Mouse (Mus musculus) heart, embryonic 12.5 days (tissue): Measurements from ENCODE around the gene Krtcap3. TPM values are rescaled to one million over a fixed set of nuclear protein-coding genes. Genes with fewer than 3 reads are reported as not detected.
A peak's percentile ranks its signal among the peaks of the same experiment; 100 is the strongest.

Experiments used
- ATAC-seq: fragments of 200-750 bp; cut with Nextera tagmentation; 2 replicates; pipeline ENCODE4 v1.8.0; 2017; ENCODE audit warnings: moderate TSS enrichment, moderate library complexity; ENCODE audit not compliant: insufficient number of reproducible peaks, low FRiP score
- H3K27ac ChIP-seq: fragments of 300-500 bp; sonication (generic); 2 replicates; pipeline ENCODE4 v1.5.1; 2016; ENCODE audit warnings: mild to moderate bottlenecking, moderate library complexity; ENCODE audit not compliant: poor library complexity, severe bottlenecking
- H3K27me3 ChIP-seq: fragments of 300-500 bp; sonication (generic); replicated peaks from 2 replicates; pipeline ENCODE4 v1.6.1; 2016; ENCODE audit warnings: mild to moderate bottlenecking, moderate library complexity
- H3K36me3 ChIP-seq: fragments of 300-500 bp; sonication (generic); 2 replicates; pipeline ENCODE4 v1.6.1; 2016; ENCODE audit warnings: mild to moderate bottlenecking, moderate library complexity
- H3K4me1 ChIP-seq: fragments of 300-500 bp; sonication (generic); replicated peaks from 2 replicates; pipeline ENCODE4 v1.6.1; 2016; ENCODE audit warnings: mild to moderate bottlenecking
- H3K4me2 ChIP-seq: fragments of 300-500 bp; sonication (generic); 2 replicates; pipeline ENCODE4 v1.6.1; 2016; ENCODE audit warnings: mild to moderate bottlenecking, moderate library complexity
- H3K4me3 ChIP-seq: fragments of 300-500 bp; sonication (generic); 2 replicates; pipeline ENCODE4 v1.5.1; 2016; ENCODE audit warnings: mild to moderate bottlenecking
- H3K9ac ChIP-seq: fragments of 300-500 bp; sonication (generic); 2 replicates; pipeline ENCODE4 v1.6.1; 2016; ENCODE audit warnings: mild to moderate bottlenecking, moderate library complexity
- H3K9me3 ChIP-seq: fragments of 300-500 bp; sonication (generic); replicated peaks from 2 replicates; pipeline ENCODE4 v1.6.1; 2016; ENCODE audit warnings: mild to moderate bottlenecking, moderate library complexity
- WGBS: fragments of 180-500 bp; shearing (Covaris S2); methylation state at CpG from one replicate; pipeline ENCODE4 v1.1.7; 2016; 5-methylcytosine and 5-hydroxymethylcytosine counted together
- polyA plus RNA-seq: library from polyadenylated mRNA; unstranded; fragments of >200 nt; fragmentation: Nextera tagmentation; extraction: Ambion mirVana; gene quantifications from 2 replicates; pipeline ENCODE4 v1.2.1, GENCODE M21; 2016

Gene Krtcap3
- polyA plus RNA-seq, 1 experiment from 2014 or later: 7.5 TPM

GRCm38 (mm10) chr5:31289626-31290230, 38.2 kb downstream of the Krtcap3 start:
- 55% methylated on average over 3 of the region's 3 CpGs for WGBS
- 0 out of 2 replicates have a peak overlapping the region, but pooled peaks have one; percentile 84 for H3K9ac ChIP-seq
- no peak overlapping the region for H3K27ac ChIP-seq
- H3K27me3 ChIP-seq: no peaks in the 10 kb centered on the region
- H3K9me3 ChIP-seq: no peaks in the 10 kb centered on the region
- ATAC-seq: no peak
- H3K4me3 ChIP-seq: peak overlapping the region; percentile 63; the same call in 1 of the 2 replicates
- peaks cover 20% of the 10 kb centered on the region for H3K4me1 ChIP-seq
- peak overlapping the region; percentile 87 for H3K4me2 ChIP-seq
- peaks cover 30% of the 10 kb centered on the region for H3K36me3 ChIP-seq

GRCm38 (mm10) chr5:31290521-31291360, 39.2 kb downstream of the Krtcap3 start, which contains the start of gene Ift172:
Gene Ift172 (minus strand): TSS chr5:31291116.
- Histone ChIP-seq H3K36me3 (peaks cover 21% of the 10 kb centered on the region), H3K4me3 (peak within 1 kb of the TSS; percentile 63), H3K4me2 (peak within 1 kb of the TSS; percentile 87), H3K9me3 (no peaks in the 10 kb centered on the region), H3K27me3 (no peaks in the 10 kb centered on the region), H3K27ac (peak within 1 kb of the TSS; percentile 67), H3K9ac (peak within 1 kb of the TSS; percentile 84), H3K4me1 (peaks cover 27% of the 10 kb centered on the region)
- 4% methylated on average over 45 of the region's 45 CpGs for WGBS
- ATAC-seq: peak; percentile 95

- ATAC-seq: no peak; the same call in none of the 2 replicates
- 5% methylated on average over 9 of the region's 9 CpGs for WGBS
- Histone ChIP-seq H3K4me2 (peak overlapping the region; percentile 87), H3K4me3 (peak overlapping the region; percentile 63), H3K4me1 (peaks cover 27% of the 10 kb centered on the region), H3K36me3 (peaks cover 15% of the 10 kb centered on the region), H3K27me3 (no peaks in the 10 kb centered on the region), H3K27ac (peak overlapping the region; percentile 67), H3K9me3 (no peaks in the 10 kb centered on the region), H3K9ac (peak overlapping the region; percentile 66)
Observed at GRCm38 (mm10) chr5:31291361-31291688, 39.8 kb downstream of the Krtcap3 start.

GRCm38 (mm10) chr5:31294964-31295605, 43.6 kb downstream of the Krtcap3 start:
- no peaks in the 10 kb centered on the region for H3K9me3 ChIP-seq
- H3K4me2 ChIP-seq: peak overlapping the region; percentile 99
- peak; percentile 22; the same call in 1 of the 2 replicates for ATAC-seq
- no peaks in the 10 kb centered on the region for H3K27me3 ChIP-seq
- peaks cover 8% of the 10 kb centered on the region for H3K36me3 ChIP-seq
- peak overlapping the region; percentile 96 for H3K9ac ChIP-seq
- H3K4me1 ChIP-seq: peaks cover 20% of the 10 kb centered on the region
- peak overlapping the region; percentile 49 for H3K27ac ChIP-seq
- H3K4me3 ChIP-seq: peak overlapping the region; percentile 86
- WGBS: 4% methylated on average over 29 of the region's 29 CpGs

GRCm38 (mm10) chr5:31295606-31296141, 44.2 kb downstream of the Krtcap3 start, which contains the start of gene Fndc4:
Gene Fndc4 (minus strand): TSS chr5:31296080.
- peak; percentile 30 for ATAC-seq
- WGBS: under 1% methylated on average over 46 of the region's 46 CpGs
- H3K36me3 ChIP-seq: peaks cover 8% of the 10 kb centered on the region

GRCm38 (mm10) chr5:31297047-31297757, 45.7 kb downstream of the Krtcap3 start, which contains the start of gene Gckr:
Gene Gckr (plus strand): TSS chr5:31297443.
- Histone ChIP-seq H3K4me1 (peaks cover 11% of the 10 kb centered on the region), H3K4me3 (no peak within 1 kb of the TSS), H3K9ac (no peak within 1 kb of the TSS), H3K9me3 (no peaks in the 10 kb centered on the region), H3K27ac (no peak within 1 kb of the TSS), H3K27me3 (no peaks in the 10 kb centered on the region), H3K4me2 (no peak within 1 kb of the TSS; the same call in 1 of the 2 replicates), H3K36me3 (peaks cover 8% of the 10 kb centered on the region)
- 42% methylated on average over 13 of the region's 13 CpGs for WGBS
- ATAC-seq: no peak

More at GRCm38 (mm10) chr5:31295606-31296141, 44.2 kb downstream of the Krtcap3 start, which contains the start of gene Fndc4:
- Histone ChIP-seq H3K9me3 (no peaks in the 10 kb centered on the region), H3K4me1 (peaks cover 16% of the 10 kb centered on the region), H3K4me3 (peak within 1 kb of the TSS; percentile 86), H3K27me3 (no peaks in the 10 kb centered on the region), H3K9ac (peak within 1 kb of the TSS; percentile 96), H3K4me2 (peak within 1 kb of the TSS; percentile 99), H3K27ac (peak within 1 kb of the TSS; percentile 49)

- Histone ChIP-seq H3K9ac (no peak overlapping the region), H3K27me3 (no peaks in the 10 kb centered on the region), H3K9me3 (no peaks in the 10 kb centered on the region), H3K36me3 (peaks cover 3% of the 10 kb centered on the region), H3K4me2 (no peak overlapping the region), H3K27ac (no peak overlapping the region), H3K4me1 (peaks cover 11% of the 10 kb centered on the region), H3K4me3 (no peak overlapping the region)
- no peak for ATAC-seq
- WGBS: 75% methylated on average over 3 of the region's 3 CpGs
Observed at GRCm38 (mm10) chr5:31297981-31298380, 46.5 kb downstream of the Krtcap3 start.

- Histone ChIP-seq H3K4me3 (no peak overlapping the region), H3K9ac (no peak overlapping the region), H3K9me3 (no peaks in the 10 kb centered on the region), H3K36me3 (no peaks in the 10 kb centered on the region; the same call in 1 of the 2 replicates), H3K27ac (no peak overlapping the region), H3K4me2 (no peak overlapping the region), H3K4me1 (peaks cover 11% of the 10 kb centered on the region), H3K27me3 (no peaks in the 10 kb centered on the region)
- ATAC-seq: no peak
- WGBS: 52% methylated on average over 2 of the region's 2 CpGs
Observed at GRCm38 (mm10) chr5:31298486-31298885, 47.0 kb downstream of the Krtcap3 start.

GRCm38 (mm10) chr5:31301866-31302265, 50.4 kb downstream of the Krtcap3 start:
- no peak for ATAC-seq
- Histone ChIP-seq H3K4me3 (no peak overlapping the region), H3K9me3 (0 out of 2 replicates have a peak, but pooled peaks cover 2% of the 10 kb centered on the region), H3K27ac (no peak overlapping the region), H3K36me3 (no peaks in the 10 kb centered on the region), H3K9ac (no peak overlapping the region), H3K4me1 (no peaks in the 10 kb centered on the region), H3K4me2 (no peak overlapping the region), H3K27me3 (no peaks in the 10 kb centered on the region)
- 60% methylated on average over 8 of the region's 8 CpGs for WGBS
